Mouse (Mus musculus): ENCODE data around the gene Mcm9.

Gene Mcm9

DNA sequence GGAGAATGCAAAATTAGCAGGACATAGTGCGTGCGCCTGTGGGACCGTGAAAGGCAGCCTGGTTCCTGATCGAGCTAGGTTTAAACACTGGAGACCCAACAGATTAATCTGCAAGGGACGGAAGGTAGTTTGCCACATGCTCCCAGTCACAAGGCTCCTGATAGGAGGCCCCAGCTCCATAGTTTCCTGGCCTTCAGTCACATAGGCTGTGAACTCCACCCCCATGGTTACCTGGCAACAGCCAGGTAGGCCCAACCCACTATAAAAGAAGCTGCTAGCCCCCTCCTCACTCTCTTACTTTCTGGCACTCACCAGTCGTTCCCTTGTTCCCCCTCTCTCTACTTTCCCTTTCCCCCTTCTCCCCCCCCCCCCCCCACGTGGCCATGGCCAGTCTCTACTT, 50.1 kb downstream of the Mcm9 start:
- DNase-seq (ENCODE audit: low read depth): no peak

DNA sequence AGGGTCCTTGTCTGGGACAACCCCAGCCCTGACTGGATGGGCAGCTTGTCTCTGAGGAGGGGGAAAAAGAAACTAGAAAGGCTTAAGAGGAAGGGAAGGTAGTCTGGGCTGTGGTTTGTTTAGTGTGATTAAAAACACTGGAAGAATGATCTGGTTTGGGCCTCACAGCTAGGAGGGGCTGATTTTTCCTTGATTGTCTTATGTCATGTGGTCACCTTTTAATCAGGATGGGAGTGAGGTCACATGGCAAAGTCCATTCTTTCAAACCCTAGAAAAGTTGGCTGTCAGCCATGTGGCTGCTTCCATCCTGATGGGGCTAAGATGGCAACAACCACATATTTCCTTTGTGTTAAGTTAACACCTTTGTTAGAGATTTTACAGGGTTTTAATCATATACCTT, 61.7 kb downstream of the Mcm9 start:
- DNase-seq (ENCODE audit: low read depth): no peak

DNA sequence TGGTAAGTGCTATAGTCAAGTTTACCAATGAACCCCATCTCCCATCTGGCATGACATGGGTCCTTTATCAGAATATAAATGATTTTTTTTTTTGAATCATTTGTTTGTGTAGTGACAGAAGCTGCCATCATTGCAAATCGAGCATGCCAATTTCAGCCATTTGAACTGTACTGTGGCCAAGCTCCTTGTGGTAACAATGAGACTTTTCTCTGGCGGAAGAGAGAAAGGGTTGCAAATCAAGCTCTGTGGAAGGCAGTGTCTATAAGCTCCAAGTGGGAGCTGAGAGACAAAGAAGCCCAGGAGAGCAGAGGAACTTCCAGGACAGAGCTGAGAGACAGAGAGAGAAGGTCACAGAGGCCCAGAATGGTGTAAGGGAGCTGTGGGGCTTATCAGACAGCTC, 64.7 kb downstream of the Mcm9 start:
- no peak for DNase-seq (ENCODE audit: low read depth)

DNA sequence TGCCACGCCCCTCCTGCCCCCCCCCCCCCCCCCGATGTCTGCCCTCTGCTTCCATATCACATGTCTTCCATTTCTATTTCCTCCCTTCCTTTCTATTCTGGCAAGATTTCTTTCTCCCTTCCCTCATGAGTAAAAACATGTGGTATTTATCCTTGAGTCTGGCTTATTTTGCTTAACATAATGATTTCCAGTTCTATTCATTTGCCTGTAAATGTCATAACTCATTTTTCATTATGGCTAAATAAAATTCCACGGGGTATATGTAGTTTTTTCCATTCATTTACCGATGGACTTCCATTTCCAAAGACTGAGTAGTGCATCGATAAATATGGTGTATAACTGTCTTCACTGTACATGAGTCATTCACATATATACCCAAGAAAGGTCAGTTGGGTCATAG, 68.2 kb downstream of the Mcm9 start:
- DNase-seq (ENCODE audit: low read depth): peak; percentile 62

DNA sequence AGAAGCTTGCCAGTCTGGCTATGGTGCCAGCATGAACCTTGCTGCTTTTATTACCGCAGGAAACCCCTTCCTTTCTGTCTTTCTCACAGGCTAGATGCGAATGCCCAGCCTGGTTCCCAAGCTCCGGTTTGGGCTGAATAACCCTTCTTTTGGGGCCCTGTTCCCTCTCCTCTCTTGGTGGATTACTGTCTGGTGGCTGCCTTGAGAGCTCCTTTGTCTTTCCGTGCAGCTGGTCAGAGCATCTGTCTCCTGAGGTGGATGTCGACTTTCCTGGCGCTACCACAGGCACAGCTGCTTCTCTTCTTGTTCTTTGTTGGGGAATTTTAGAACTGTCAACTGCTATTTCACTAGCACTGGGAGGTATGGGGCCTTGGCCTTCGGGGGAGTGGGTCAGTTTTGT, 92.6 kb downstream of the Mcm9 start:
- DNase-seq (ENCODE audit: low read depth): no peak

DNA sequence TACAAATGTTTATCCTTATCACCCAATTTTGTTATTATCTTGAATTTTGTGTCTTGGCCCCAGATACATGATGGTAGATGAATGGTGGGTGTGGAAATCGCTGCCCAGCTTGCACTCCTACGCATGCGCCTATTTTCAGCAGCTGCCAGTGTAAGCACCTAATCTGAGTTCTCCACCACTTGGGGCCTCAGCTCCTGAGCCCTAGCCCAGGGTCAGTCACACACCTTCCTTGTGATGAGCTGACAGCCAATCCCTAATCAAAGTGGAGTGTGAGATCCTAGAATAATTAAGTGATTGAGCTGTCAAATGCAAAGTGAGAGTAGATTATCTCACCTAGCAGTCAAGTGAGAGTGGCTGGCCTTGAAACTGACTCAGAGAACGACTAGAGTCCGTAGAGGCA, 97.9 kb downstream of the Mcm9 start:
- no peak for DNase-seq (ENCODE audit: low read depth)

DNA sequence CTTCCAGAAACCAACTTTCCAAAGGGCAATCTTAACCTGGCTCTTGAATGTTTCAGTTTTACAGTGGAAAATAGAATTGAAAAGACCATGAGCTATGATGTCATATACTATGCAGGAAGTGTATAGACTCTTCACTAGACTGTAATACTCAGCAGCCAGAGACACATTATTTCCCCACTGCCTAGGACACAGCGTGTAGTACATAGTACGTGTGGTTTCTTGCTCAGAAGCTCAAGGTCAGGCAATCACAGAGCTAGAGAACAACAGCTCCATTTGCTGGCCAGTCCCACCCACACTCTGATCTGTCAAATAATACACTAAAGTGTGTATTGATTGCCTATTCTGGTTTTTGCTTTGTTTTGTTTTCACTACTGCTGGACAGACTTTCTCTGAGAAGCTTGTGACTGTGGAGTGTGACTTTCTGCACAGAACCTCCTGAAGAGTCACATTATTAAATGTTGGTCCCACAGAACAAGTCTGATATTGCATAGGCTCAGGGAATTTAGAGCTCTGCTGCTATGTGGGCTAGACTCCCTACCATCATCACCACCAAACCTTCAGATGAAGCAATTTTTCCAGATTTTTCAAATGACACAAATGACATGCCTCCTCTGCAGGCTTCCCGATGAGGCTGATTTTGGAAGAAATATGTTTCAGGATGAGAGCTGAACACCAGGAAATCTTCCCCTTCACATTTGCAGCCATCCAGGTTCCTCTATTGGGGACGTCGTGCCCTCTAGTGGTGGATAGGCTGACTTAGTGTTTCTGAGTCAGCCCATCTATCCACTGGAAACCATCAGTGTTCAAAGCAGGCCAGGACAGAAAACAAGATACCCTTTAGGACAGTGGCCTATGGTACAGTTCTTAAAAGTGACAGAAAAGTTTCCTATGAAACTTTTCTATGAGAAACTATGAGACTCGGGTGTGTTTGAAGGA, 102.1 kb downstream of the Mcm9 start:
- peak; percentile 82 for DNase-seq (ENCODE audit: low read depth)

DNA sequence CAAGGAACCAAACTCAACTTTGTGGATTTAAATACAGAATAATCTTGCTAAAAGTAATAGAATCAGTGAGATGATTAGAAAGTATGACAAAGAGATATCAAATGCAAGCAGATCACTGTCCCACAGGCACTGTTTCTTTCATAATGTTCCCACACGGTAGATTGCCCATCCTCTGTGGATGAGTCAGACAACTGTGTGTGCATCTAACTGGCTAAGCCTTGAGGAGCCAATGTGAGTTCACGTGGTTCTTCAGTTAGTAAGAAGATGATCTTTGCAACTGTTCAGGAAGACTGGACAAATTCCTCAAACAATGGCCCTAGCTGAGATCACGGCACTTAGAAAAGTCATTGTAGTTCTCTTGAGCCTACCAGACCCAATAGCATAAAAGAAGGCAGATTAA, 102.9 kb downstream of the Mcm9 start:
- DNase-seq (ENCODE audit: low read depth): no peak

DNA sequence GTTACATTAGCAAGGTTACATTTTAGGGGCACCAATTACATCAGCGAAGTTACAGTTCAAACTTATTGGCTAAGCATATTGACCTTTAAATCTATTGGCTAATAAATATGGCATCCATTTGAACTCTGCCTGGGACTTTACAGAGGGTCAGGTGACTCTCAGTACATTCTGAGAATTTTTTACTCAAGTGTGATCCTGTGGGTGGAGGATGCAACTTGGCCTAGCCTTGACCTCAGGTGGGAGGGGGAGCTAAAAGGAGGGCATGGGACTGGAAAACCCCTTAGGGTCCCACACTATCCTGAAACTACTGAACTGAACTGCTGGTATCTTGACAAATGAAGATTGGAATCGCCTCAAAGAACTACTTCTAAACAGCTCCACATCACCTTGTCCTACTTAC, 103.9 kb downstream of the Mcm9 start:
- no peak for DNase-seq (ENCODE audit: low read depth)

DNA sequence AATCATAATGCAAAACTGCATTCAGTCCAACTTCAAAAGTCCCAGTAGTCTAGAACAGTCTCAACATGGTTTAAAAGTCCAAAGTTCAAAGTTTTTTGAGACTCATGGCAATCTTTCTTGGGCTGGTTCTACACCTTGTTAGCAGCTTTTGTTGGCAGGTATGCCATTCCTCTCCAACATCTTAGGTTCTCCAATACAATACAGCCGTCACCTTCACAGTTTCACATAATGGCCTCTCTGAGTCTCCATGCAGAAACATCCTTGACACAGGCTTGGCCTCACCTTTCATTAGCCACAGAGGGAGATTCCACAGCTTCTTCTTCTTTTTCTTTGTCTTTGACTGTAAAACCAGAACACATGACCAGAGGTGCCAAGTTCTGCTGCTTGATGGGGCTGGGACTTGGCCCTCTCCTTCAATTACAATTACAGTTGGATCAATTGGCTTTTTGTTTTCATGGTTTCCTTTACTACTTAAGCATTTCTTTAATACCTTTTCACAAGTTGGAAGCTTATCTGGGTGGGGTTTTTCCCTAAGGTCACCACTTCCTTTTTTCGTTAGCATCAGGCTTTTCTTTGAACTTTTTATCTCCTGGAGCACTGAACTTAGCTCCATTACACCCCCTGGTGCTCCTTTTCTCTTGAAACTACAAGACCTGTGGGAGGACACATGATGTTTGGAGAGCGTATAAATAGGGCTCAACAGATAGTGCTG, 104.8 kb downstream of the Mcm9 start:
- no peak for DNase-seq (ENCODE audit: low read depth)

DNA sequence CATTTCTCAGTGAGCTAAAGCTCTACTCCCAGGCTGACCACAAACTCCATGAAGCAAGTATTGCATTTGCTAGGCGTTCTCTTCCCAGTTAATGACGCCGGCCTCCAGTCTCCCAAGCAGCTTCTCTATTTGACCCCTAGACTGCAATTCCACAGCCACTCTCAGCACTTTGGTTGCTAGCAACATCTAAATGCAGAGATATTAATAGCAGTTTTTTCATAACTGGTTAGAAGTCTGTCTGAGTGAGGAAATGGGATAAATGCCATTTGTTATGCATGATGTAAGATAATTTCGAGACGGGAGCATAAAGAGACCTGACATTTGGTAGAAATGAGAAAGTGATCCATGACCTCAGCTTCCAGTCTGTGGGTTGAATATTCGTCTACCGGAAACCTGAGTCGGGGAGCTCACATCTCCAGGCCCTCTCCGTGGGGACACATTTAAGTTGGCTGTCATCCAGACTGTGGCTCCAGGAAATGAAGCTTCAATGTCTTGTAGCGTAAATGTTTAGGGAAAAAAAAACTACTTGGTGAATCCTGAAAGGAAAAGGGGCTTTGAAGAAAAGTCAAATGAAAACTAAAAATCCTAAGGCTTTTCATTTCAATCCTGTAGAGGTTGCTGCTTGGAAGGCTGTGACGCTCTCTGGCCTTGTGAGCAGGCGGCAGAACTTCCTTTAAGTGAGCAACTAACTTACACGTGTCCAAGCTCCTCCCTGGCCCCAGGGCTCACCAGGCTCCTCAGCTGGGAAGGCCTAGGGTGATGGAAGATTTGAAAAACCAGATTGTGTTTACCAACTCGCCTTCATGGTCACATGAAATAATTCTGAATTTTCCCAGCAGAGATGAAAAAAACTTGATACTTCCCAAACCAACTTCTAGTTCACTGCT, 110.9 kb downstream of the Mcm9 start:
- DNase-seq (ENCODE audit: low read depth): no peak

DNA sequence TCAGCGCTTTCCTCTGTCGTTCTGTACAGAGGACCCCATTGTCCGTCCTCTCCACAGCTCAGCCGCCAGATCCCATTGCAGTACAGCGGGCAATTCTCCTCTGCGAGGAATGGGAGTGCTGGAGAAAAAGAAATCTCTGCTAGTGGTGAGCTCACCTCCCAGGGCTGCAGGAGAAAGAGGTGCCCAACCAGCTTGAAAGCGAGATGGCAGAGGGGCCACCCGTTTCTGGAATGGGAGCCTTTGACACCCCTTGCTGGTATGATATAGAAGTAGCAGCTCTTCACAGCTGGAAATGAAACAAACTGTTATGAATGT, 111.7 kb downstream of the Mcm9 start:
- no peak for DNase-seq (ENCODE audit: low read depth)

DNA sequence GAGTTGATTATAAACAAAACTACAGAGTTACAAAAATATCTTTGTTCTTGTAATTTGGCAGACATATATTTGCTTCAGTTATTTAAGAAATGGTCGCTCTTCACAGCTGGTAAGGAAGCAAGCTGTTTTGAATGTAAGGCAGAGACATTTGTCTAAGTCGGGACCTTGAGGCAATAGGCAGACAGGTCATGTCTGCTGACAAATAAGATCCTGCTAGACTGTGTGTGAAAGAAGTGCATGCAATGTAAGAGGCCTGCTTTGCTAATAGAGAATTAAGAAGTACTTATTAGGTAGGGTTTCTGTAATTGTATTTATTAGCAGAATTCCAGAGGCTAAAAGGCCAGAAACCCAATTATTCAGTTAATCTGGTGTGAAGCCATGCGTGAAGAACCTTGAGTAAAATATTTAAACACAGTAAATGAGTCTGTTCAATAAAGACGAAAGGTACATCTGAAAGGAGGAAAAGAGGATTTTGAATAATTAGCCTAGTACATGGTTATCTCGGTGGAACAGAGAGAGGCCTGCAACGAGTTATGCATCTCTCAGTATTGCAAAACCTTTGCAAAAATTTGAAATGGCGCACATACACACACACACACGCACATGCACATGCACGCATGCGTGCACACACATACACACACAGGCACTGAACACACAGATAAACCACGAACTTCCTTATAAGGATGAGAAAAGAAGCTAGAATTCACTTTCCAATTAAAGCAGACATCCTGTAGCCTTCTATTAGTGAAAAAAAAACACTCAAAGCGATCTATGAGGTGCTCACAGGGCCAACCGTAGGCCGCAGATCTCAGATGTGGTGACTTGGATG, 112.3 kb downstream of the Mcm9 start:
- no peak for DNase-seq (ENCODE audit: low read depth)

DNA sequence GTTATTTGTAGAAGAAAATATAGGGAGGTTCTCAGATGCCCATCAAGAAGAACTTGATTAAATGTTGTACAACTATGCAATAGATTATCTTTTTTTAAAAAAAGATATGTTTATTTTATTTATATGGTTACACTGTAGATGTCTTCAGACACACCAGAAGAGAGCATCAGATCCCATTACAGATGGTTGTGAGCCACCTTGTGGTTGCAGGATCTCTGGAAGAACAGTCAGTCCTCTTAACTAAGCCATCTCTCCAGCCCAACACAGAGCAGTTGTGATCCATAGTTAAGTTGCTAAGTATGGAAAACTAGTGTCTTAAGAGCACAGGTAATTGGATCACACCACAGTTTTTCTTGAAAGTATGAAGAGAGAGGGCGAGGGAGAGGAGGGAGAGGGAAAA, 117.7 kb downstream of the Mcm9 start:
- DNase-seq (ENCODE audit: low read depth): no peak

DNA sequence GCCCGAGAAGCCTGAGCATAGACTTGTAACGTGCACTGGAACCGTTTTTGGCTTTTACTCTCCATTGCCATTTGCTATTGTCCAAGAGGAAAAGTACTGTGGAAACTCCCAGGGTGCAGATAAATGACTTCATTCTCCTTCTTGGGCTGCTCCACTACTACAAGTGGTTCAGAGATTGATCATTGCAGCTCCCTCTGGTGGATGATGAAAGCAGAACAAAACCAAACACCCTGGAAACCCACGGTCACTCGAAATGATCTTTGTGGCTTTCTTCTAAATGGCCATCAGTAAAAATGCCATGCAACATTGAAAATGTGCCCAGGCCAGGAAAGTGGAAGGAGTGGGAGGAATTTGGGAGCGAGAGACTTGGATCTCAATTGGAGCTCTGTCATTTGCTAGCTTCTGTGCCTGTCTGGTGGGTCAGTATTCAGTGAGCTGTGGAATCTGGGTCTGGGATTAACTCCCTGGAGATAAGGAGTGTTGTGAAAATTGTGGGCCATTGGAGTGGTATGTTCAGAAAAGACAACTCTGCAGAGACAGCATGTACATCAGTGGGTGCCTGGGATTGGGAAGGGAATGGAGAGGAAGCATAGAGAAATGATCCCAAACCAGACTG, 121.0 kb downstream of the Mcm9 start:
- peak; percentile 83 for DNase-seq (ENCODE audit: low read depth)

DNA sequence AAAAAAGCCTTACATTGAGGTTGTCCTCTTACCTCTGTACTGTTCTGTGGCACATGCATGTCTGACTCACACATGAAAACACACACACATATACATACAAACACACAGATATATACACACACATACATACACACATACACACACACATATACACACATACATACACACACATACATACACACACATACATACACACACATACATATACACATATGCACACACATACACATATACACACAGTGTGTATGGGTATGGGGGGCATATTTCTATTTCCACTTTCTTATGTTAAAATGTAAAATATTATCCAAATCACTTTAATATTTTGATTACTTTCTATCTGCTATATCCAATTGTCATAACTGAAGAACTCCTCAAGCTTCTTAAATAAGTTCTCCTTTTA, 121.6 kb downstream of the Mcm9 start:
- DNase-seq (ENCODE audit: low read depth): no peak

DNA sequence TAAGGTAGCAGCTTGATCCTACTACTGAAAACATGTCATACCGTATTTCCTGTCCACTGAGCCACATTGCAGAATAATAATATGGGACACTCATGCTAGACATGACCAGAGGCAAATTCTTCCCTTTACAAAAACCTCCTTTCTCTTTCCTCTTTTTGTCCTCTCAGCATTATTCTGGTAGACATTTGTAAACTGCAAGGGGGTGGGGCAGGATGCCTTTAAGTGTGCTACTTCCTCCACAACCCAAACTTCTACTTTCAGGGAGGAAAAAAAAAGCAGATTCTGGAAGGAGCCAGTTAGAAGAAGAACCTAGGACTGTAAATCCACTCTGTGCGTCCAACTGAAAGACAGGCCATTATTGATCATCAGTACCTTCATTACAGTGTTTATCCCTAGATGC, 124.7 kb downstream of the Mcm9 start:
- DNase-seq (ENCODE audit: low read depth): no peak

DNA sequence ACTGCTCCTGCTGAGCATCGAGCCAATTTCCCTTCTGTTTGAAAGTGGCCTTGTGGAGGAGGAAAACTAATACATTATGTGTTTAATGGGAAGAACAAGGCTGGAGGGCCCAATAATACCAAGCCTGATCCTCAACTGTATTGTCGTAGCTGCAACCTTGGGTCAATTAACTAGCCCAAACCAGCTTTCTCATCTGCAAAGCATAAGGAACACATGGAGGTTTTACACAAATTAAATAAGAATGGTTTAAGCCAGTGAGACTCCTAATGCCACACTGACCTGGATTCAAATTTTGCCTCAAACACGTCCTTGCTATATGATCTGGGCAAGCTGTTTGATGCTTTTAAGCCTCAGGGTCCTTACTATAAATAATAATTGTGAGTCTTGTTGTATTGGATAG, 125.2 kb downstream of the Mcm9 start:
- no peak for DNase-seq (ENCODE audit: low read depth)

DNA sequence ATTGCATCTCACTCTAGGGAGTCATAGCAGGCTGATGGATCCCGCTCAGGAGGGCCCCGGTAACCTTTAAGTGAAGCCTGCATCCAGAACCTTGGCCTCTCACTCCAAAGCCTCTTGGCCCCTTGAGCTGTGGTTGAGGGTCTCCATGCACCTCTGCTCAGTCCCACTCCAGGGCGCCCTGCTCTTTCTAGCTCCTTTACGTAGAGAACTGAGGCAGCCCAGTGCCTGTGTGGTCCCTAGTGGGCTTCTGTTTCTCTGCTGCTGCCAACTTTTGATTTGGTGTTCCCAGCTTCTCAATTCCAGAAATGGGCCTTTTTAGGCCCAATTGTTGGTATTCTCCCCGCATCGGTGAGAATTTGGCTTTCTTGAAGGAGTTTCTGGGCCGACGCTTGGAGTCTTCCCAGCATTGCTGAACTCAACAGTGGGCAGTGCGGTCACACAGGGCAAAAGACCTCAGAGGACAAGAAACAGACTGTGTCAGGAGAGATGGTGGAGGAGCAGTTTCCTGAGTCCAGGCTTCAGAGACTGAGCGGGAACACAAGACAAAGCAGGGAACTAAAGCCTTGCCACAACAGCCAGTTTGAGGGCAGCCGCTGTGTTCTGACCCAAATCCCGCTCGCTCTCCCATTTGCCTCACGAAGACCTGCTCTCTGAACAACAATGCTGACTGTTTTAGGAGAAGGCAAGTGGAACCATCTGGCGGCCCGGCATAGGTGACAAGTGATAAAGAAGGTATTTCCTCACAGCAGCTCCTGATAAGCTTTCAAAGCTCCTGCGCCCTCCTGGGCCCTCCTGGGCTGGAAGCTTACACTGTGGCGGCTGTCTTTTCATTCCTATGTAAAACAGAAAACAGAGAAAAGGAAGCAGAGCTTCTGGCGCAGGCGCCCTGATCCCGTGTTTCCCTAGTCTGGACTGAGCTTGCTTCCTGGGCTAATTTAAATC, 127.1 kb downstream of the Mcm9 start:
- DNase-seq (ENCODE audit: low read depth): no peak

DNA sequence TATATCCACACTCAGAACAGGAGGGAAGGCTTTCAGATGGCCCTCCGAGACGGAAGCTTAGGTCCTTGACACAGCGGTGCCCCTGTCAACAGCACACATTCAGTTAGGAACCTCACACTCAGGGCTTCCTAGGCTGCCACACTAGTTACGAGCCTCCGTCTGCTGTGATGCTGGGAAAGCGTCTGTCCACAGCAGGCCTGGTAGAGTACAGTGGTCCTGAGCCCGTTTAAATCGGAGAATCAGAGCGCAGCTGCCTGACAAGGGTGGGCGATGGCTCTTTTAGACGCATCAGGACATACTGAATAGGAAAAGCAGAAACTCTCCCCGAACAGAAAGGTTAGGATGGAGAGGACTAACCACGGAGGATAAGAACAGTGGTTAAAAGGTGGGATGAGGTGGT, 127.8 kb downstream of the Mcm9 start:
- no peak for DNase-seq (ENCODE audit: low read depth)

Data from NIH3T3 (cell line).